Mouse (Mus musculus): ENCODE measurements around the gene Trpc4ap.

DNA sequence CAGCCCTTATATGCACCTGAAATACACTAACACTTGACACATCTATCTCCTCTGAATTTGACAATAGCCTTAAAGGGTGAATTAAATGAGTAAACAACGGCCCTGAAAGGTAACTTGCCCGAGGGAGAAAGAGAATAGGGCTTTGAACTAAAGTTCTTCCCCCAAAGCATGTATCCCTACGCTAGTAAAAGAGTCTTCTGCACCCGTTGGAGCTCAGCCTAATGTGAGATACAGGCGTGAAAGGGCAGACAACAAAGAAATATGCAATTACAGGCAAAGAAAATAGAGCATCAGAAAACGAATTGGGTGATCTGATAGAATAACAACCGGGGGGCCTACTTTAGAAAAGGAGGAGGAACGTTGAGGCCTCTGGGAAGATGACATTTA lies 855 bp downstream of the Trpc4ap start:
- TF ChIP-seq GATA1 (IDR thresholded peaks at IDR 0.05; ENCODE audit: low read depth, low read length) (no peak), CHD1 (IDR thresholded peaks at IDR 0.05; ENCODE audit: low read depth, low read length) (no peak), CTCF (IDR thresholded peaks at IDR 0.05 in 2 of 3, conservative IDR thresholded peaks at IDR 0.05 in 1 of 3; ENCODE audit: control insufficient read depth in 1 of 3, insufficient read depth in 1 of 3, low read depth in 2 of 3, low read length in 3 of 3, poor library complexity in 1 of 3, severe bottlenecking in 1 of 3) (no peak), POLR2A (IDR thresholded peaks at IDR 0.05; ENCODE audit: control insufficient read depth in 1 of 2, insufficient read depth in 1 of 2, low read depth in 1 of 2, low read length in 2 of 2, poor library complexity in 1 of 2) (no peak), MXI1 (IDR thresholded peaks at IDR 0.05; ENCODE audit: low read depth, low read length) (no peak), MYC (IDR thresholded peaks at IDR 0.05; ENCODE audit: low read depth, low read length) (no peak)
